Mouse (Mus musculus): ENCODE results near the gene Otud3. TPM values are rescaled to one million over a fixed set of nuclear protein-coding genes. Genes with fewer than 3 reads are reported as not detected.

The Otud3 gene
- polyA plus RNA-seq, 1 experiment from 2014 or later: 2.6 TPM

- Histone ChIP-seq H3K9me3 (ENCODE audit: control insufficient read depth, low read length) (no peaks in the 10 kb centered on the region), H3K9ac (ENCODE audit: low read length) (no peak overlapping the region), H3K4me1 (ENCODE audit: control insufficient read depth in 2 of 2, insufficient read depth in 2 of 2, low read length in 2 of 2) (no peaks in the 10 kb centered on the region), H3K4me3 (ENCODE audit: control insufficient read depth in 1 of 2, insufficient read depth in 1 of 2, low read depth in 1 of 2, low read length in 2 of 2) (no peak overlapping the region), H3K4me2 (ENCODE audit: low read length) (no peak overlapping the region), H3K27ac (replicated peaks in 1 of 2; ENCODE audit: control insufficient read depth in 1 of 2, insufficient read depth in 1 of 2, low read depth in 2 of 2, low read length in 2 of 2) (no peak overlapping the region), H3K36me3 (ENCODE audit: control insufficient read depth, insufficient read depth, low read length) (no peaks in the 10 kb centered on the region), H3K27me3 (ENCODE audit: control insufficient read depth, insufficient read depth, low read length) (no peaks in the 10 kb centered on the region; the same call in 1 of the 2 replicates)
- ATAC-seq (ENCODE audit: insufficient number of reproducible peaks, insufficient read depth, low FRiP score, low read depth): no peak
- 65% methylated on average over 6 of the region's 6 CpGs for WGBS
Observed at GRCm38 (mm10) chr4:138852961-138853360, 60.8 kb downstream of the Otud3 start.

GRCm38 (mm10) chr4:138851463-138851862 lies 62.3 kb downstream of the Otud3 start:
- no peaks in the 10 kb centered on the region for H3K9me3 ChIP-seq (ENCODE audit: control insufficient read depth, low read length)
- no peak for ATAC-seq (ENCODE audit: insufficient number of reproducible peaks, insufficient read depth, low FRiP score, low read depth)
- 3% methylated on average over 4 of the region's 4 CpGs for WGBS
- no peak overlapping the region for H3K4me2 ChIP-seq (ENCODE audit: low read length)
- H3K36me3 ChIP-seq (ENCODE audit: control insufficient read depth, insufficient read depth, low read length): no peaks in the 10 kb centered on the region
- H3K4me3 ChIP-seq (ENCODE audit: control insufficient read depth in 1 of 2, insufficient read depth in 1 of 2, low read depth in 1 of 2, low read length in 2 of 2): no peak overlapping the region
- no peak overlapping the region for H3K9ac ChIP-seq (ENCODE audit: low read length)
- H3K27me3 ChIP-seq (ENCODE audit: control insufficient read depth, insufficient read depth, low read length): no peaks in the 10 kb centered on the region; the same call in 1 of the 2 replicates
- no peak overlapping the region for H3K27ac ChIP-seq (replicated peaks in 1 of 2; ENCODE audit: control insufficient read depth in 1 of 2, insufficient read depth in 1 of 2, low read depth in 2 of 2, low read length in 2 of 2)
- H3K4me1 ChIP-seq (ENCODE audit: control insufficient read depth in 2 of 2, insufficient read depth in 2 of 2, low read length in 2 of 2): no peaks in the 10 kb centered on the region

Other genes starting within 250 kb of the Otud3 start
- 0.27 and 0.28 TPM in 2 replicates for gene Pla2g2c, start 189.2 kb downstream of the Otud3 start, polyA plus RNA-seq (2014; fragmentation: Nextera tagmentation; extraction: Ambion mirVana)
- 0.96 and 1.1 TPM in 2 replicates for gene Ubxn10, start 176.8 kb downstream of the Otud3 start, polyA plus RNA-seq (2014; fragmentation: Nextera tagmentation; extraction: Ambion mirVana)
- gene Pla2g2f, start 156.3 kb downstream of the Otud3 start, polyA plus RNA-seq (2014; fragmentation: Nextera tagmentation; extraction: Ambion mirVana): not detected in 2 replicates
- not detected in 2 replicates for gene Pla2g2d, start 138.2 kb downstream of the Otud3 start, polyA plus RNA-seq (2014; fragmentation: Nextera tagmentation; extraction: Ambion mirVana)
- gene Pla2g5, start 50.5 kb downstream of the Otud3 start, polyA plus RNA-seq (2014; fragmentation: Nextera tagmentation; extraction: Ambion mirVana): 2.5 and 3.2 TPM in 2 replicates
- not detected in 2 replicates for gene Gm13030, start 40.0 kb downstream of the Otud3 start, polyA plus RNA-seq (2014; fragmentation: Nextera tagmentation; extraction: Ambion mirVana)
- not detected in 2 replicates for gene Pla2g2e, start 36.0 kb downstream of the Otud3 start, polyA plus RNA-seq (2014; fragmentation: Nextera tagmentation; extraction: Ambion mirVana)
- not detected in 2 replicates for gene Rnf186, start 53.2 kb upstream of the Otud3 start, polyA plus RNA-seq (2014; fragmentation: Nextera tagmentation; extraction: Ambion mirVana)
- gene Tmco4, start 58.9 kb upstream of the Otud3 start, polyA plus RNA-seq (2014; fragmentation: Nextera tagmentation; extraction: Ambion mirVana): 4.8 and 5.7 TPM in 2 replicates
- gene Htr6, start 161.6 kb upstream of the Otud3 start, polyA plus RNA-seq (2014; fragmentation: Nextera tagmentation; extraction: Ambion mirVana): not detected in 2 replicates
- 13.0 and 15.1 TPM in 2 replicates for gene Nbl1, start 179.0 kb upstream of the Otud3 start, polyA plus RNA-seq (2014; fragmentation: Nextera tagmentation; extraction: Ambion mirVana)
- gene Minos1, start 217.2 kb upstream of the Otud3 start, polyA plus RNA-seq (2014; fragmentation: Nextera tagmentation; extraction: Ambion mirVana): 761 and 765 TPM in 2 replicates

All from heart, embryonic 14.5 days (tissue).